ENCODE assay signal across 22 mouse cellular contexts in the genomic region with DNA sequence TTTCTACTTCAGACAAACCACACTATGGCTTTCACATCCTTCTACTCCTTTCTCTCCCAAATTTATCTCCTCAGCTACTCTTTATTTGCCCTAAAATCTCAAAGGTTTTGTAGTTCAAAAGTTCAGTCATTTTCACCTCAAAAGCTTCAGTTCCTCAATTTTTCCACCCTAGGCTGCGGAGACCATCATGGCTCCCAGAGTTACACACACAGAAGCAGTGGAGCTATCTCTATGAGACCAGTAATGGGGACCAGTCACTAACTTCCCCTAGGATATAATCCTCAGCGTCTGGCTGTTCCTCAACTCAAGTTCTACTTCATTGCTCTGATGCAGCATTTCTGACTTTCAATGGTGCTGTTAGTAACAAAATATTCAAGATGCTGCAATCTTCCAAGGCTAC. TPM values are rescaled to one million over a fixed set of nuclear protein-coding genes. Genes with fewer than 3 reads are reported as not detected.
DNase-seq lines count a peak whose midpoint lies in the region; ATAC-seq lines count a peak whose summit lies in the region.
"Had no signal": no experiment of that assay in that cellular context is flagged by ENCODE, and none has a peak within 500 bp of the region (broad histone marks: within the 10 kb centered on the region; RNA-seq: fewer than 3 reads in every experiment).

No protein-coding gene starts in this region.

- ATAC-seq in common myeloid progenitor, adult 5-6 weeks (replicated peaks; ENCODE audit: low read depth, poor library complexity, severe bottlenecking), result peak; percentile 50
- peak; percentile 66 for ATAC-seq in megakaryocyte, adult 5-6 weeks (ENCODE audit: poor library complexity, severe bottlenecking)
- peak; percentile 59; the same call in 1 of the 2 replicates for ATAC-seq in monocyte, adult 5-6 weeks (replicated peaks; ENCODE audit: insufficient number of reproducible peaks, low FRiP score, low TSS enrichment, poor library complexity, severe bottlenecking)
- ATAC-seq: activated CD4-positive, CD25-positive, alpha-beta regulatory T cell, adult 4 months; CD4-positive, CD25-positive, alpha-beta regulatory T cell, adult 4 months; forebrain, embryonic 13.5 days; forebrain, embryonic 15.5 days; forebrain, postnatal 0 days; Patski had no signal

- DNase-seq in lung, postnatal 14 days, result no peak
- DNase-seq in heart, postnatal 25 days (ENCODE audit: low spot score), result no peak
- DNase-seq: adrenal gland, adult 8-10 months; adrenal gland, postnatal 14 days; adrenal gland, postnatal 36 days; B cell, adult 2 months; cerebellum, adult 11-12 months; cerebellum, adult 8-10 months; cerebellum, adult 9-11 months; cerebellum, postnatal 14 days; cerebellum, postnatal 36 days; forebrain, postnatal 0 days had no signal

- intact Hi-C loops in heart, postnatal 25 days (cut with DNase I), result no loop called here

RNA-seq across cellular contexts. Expression of gene Fabp7, which starts 25.7 kb away (rescaled TPM):
- not detected in 2 replicates for total RNA-seq in common myeloid progenitor, adult 5-6 weeks (2017)
- 1.9 and 2.5 TPM in 2 replicates for total RNA-seq in megakaryocyte, adult 5-6 weeks (2015)
- 2.0 and 2.2 TPM in 2 replicates for total RNA-seq in megakaryocyte, adult 5-6 weeks (2017)
- 1.4 TPM in 1 of 3 replicates, not detected in the others for total RNA-seq in monocyte, adult 5-6 weeks (2017)
- 1 to 10 TPM in 1 of 2 experiments, under 1 TPM in 1; 0.34 to 1.6 TPM for total RNA-seq in heart, postnatal 25 days (2021)
- total RNA-seq: CH12.LX had no signal

RNA-seq across cellular contexts. Expression of gene Smpdl3a, which starts 35.1 kb away (rescaled TPM):
- total RNA-seq in common myeloid progenitor, adult 5-6 weeks (2017), result 17.9 and 23.8 TPM in 2 replicates
- 546 and 596 TPM in 2 replicates for total RNA-seq in megakaryocyte, adult 5-6 weeks (2015)
- 251 and 269 TPM in 2 replicates for total RNA-seq in megakaryocyte, adult 5-6 weeks (2017)
- total RNA-seq in monocyte, adult 5-6 weeks (2017), result 248 to 540 TPM (median 441 TPM) in 3 replicates
- total RNA-seq in heart, postnatal 25 days (2021), result 10 to 100 TPM; 52.4 to 54.1 TPM
- total RNA-seq: CH12.LX, G1E had no signal
